Mouse (Mus musculus) cerebellum, adult 2 months (tissue): ENCODE results near the gene Pdhx.

Experiments used
- CTCF ChIP-seq: fragments of 200-500 bp; IDR thresholded peaks from 2 replicates; pipeline ENCODE4 v1.5.1; 2011; ENCODE audit warnings: low read depth, mild to moderate bottlenecking, control low read depth, low read length, moderate library complexity, borderline replicate concordance; ENCODE audit not compliant: insufficient read depth
- POLR2A ChIP-seq: fragments of 200-500 bp; IDR thresholded peaks from 2 replicates; pipeline ENCODE4 v1.6.1; 2011; ENCODE audit warnings: low read length, control low read depth, borderline replicate concordance; ENCODE audit not compliant: insufficient read depth

DNA sequence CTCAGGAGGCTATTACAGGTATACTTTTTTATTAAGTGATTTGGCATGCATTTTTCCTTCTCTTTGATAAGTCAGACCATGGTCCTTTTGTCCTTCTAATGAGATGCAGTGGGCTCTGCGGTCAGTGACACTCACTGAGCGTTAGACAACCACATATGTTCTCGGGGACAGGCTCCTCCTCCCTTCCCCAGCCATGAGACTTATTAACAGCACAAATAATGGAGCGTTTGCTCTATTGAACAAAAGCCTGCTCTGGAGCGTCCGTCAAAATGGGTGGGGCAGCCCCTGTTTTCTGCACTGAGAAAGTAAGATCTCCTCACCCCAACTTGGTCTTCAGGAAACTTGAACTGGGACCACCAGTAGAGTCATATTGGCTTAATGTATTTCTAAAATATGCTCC lies 16.2 kb upstream of the Pdhx start:
- no peak for TF ChIP-seq CTCF
- TF ChIP-seq POLR2A, result no peak
